9 mouse cellular contexts compared by ENCODE assay signal in genomic region chr14:115467960-115468359, GRCm38 (mm10).
DNase-seq lines count a peak whose midpoint lies in the region; ATAC-seq and TF ChIP-seq lines count a peak whose summit lies in the region.
"Had no signal": no experiment of that assay in that cellular context is flagged by ENCODE, and none has a peak within 500 bp of the region (broad histone marks: within the 10 kb centered on the region; RNA-seq: fewer than 3 reads in every experiment).

No protein-coding gene starts in this region.

- no peak for TF ChIP-seq POLR2A in heart, adult 2 months (IDR thresholded peaks at IDR 0.05; ENCODE audit: insufficient read depth, low read depth, low read length)

- H3K4me1 ChIP-seq in heart, adult 2 months (ENCODE audit: control insufficient read depth, insufficient read depth, low read length), result no peaks in the 10 kb centered on the region
- no peaks in the 10 kb centered on the region for H3K4me1 ChIP-seq in midbrain, embryonic 15.5 days
- no peaks in the 10 kb centered on the region for H3K4me1 ChIP-seq in midbrain, embryonic 11.5 days (ENCODE audit: control insufficient read depth, insufficient read depth, low read length)
- H3K4me1 ChIP-seq in neural tube, embryonic 15.5 days, result 0 out of 2 replicates have a peak, but pooled peaks cover 4% of the 10 kb centered on the region

- 44% methylated on average over 5 of the region's 5 CpGs for WGBS in heart, adult 2 months
- 63% methylated on average over 5 of the region's 5 CpGs for WGBS in midbrain, embryonic 15.5 days
- 69% methylated on average over 5 of the region's 5 CpGs for WGBS in midbrain, embryonic 11.5 days
- 41% methylated on average over 5 of the region's 5 CpGs for WGBS in neural tube, embryonic 15.5 days

- no peak overlapping the region for H3K4me2 ChIP-seq in midbrain, embryonic 15.5 days
- H3K4me2 ChIP-seq in midbrain, embryonic 11.5 days, result no peak overlapping the region
- no peak overlapping the region for H3K4me2 ChIP-seq in neural tube, embryonic 15.5 days

- no peaks in the 10 kb centered on the region for H3K9me3 ChIP-seq in midbrain, embryonic 15.5 days
- H3K9me3 ChIP-seq in midbrain, embryonic 11.5 days (ENCODE audit: control insufficient read depth, low read length), result no peaks in the 10 kb centered on the region
- H3K9me3 ChIP-seq in neural tube, embryonic 15.5 days (replicated peaks), result no peaks in the 10 kb centered on the region

- DNase-seq in heart, adult 2 months, result no peak
- no peak for DNase-seq in heart, adult 8-10 months (ENCODE audit: low spot score)
- DNase-seq in midbrain, embryonic 11.5 days (ENCODE audit: low spot score, missing footprints), result no peak
- DNase-seq in embryo, embryonic 10.5 days (ENCODE audit: low spot score), result peak; percentile 56
- DNase-seq in cerebellum, adult 8-10 months, result no peak
- DNase-seq in cerebellum, adult 9-10 months, result no peak

- no peaks in the 10 kb centered on the region for H3K27me3 ChIP-seq in heart, adult 2 months (ENCODE audit: control insufficient read depth, insufficient read depth, low read length)
- no peaks in the 10 kb centered on the region for H3K27me3 ChIP-seq in midbrain, embryonic 15.5 days (replicated peaks)
- no peaks in the 10 kb centered on the region for H3K27me3 ChIP-seq in midbrain, embryonic 11.5 days (ENCODE audit: control insufficient read depth, insufficient read depth, low read length)
- 0 out of 2 replicates have a peak, but pooled peaks cover 4% of the 10 kb centered on the region for H3K27me3 ChIP-seq in neural tube, embryonic 15.5 days (replicated peaks)

- intact Hi-C loops in heart, adult 2 months (cut with DNase I), result no loop called here

- H3K27ac ChIP-seq in heart, adult 2 months, result no peak overlapping the region
- no peak overlapping the region for H3K27ac ChIP-seq in midbrain, embryonic 15.5 days
- no peak overlapping the region for H3K27ac ChIP-seq in midbrain, embryonic 11.5 days (ENCODE audit: low read depth, low read length)
- H3K27ac ChIP-seq in neural tube, embryonic 15.5 days (replicated peaks), result no peak overlapping the region

- no peaks in the 10 kb centered on the region for H3K36me3 ChIP-seq in heart, adult 2 months (ENCODE audit: control insufficient read depth, insufficient read depth, low read length)
- H3K36me3 ChIP-seq in midbrain, embryonic 15.5 days (replicated peaks), result no peaks in the 10 kb centered on the region
- H3K36me3 ChIP-seq in midbrain, embryonic 11.5 days (ENCODE audit: control insufficient read depth, insufficient read depth, low read length), result no peaks in the 10 kb centered on the region
- no peaks in the 10 kb centered on the region for H3K36me3 ChIP-seq in neural tube, embryonic 15.5 days

- H3K9ac ChIP-seq in heart, adult 2 months (ENCODE audit: low read depth, low read length), result no peak overlapping the region
- no peak overlapping the region for H3K9ac ChIP-seq in midbrain, embryonic 15.5 days
- no peak overlapping the region for H3K9ac ChIP-seq in midbrain, embryonic 11.5 days (ENCODE audit: low read length)
- no peak overlapping the region for H3K9ac ChIP-seq in neural tube, embryonic 15.5 days (replicated peaks)

- no peaks in the 10 kb centered on the region for H3K79me2 ChIP-seq in heart, adult 2 months (replicated peaks; ENCODE audit: control insufficient read depth, insufficient read depth, low read length)

- H3K4me3 ChIP-seq in heart, adult 2 months, result no peak overlapping the region
- no peak overlapping the region for H3K4me3 ChIP-seq in midbrain, embryonic 15.5 days
- no peak overlapping the region for H3K4me3 ChIP-seq in midbrain, embryonic 11.5 days (ENCODE audit: low read depth, low read length)
- H3K4me3 ChIP-seq in neural tube, embryonic 15.5 days (replicated peaks), result no peak overlapping the region
- H3K4me3 ChIP-seq: erythroblast, embryonic 14.5 days had no signal

- ATAC-seq in midbrain, embryonic 15.5 days (replicated peaks), result peak; percentile 62; the same call in 1 of the 2 replicates
- ATAC-seq in midbrain, embryonic 11.5 days (ENCODE audit: low FRiP score), result no peak; the same call in 1 of the 2 replicates
- peak; percentile 69 for ATAC-seq in neural tube, embryonic 15.5 days (ENCODE audit: low FRiP score)

- TF ChIP-seq EP300 in heart, adult 2 months (IDR thresholded peaks at IDR 0.05; ENCODE audit: insufficient read depth, low read depth, low read length), result no peak

- TF ChIP-seq CTCF in heart, adult 2 months (IDR thresholded peaks at IDR 0.05), result peak; percentile 20; the same call in 1 of the 2 replicates
